9 mouse cellular contexts compared by ENCODE assay signal in the genomic region with DNA sequence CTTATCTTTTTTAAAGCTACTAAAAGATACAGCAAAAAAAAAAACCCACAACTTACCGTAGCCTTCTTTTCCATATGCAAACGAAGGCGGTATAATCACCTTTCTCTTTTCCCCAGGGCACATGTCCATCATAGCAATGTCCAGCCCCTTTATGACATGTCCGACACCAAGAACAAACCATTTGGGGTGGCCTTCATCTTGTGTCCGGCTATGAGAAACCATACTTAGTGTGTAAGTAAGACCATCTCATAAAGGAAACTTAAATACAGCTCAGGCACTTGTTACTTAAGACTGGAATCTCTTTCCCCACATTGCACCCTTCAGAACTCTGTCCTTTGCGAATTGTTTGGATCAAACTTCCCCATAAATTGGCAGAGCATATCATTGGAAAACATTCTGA. TPM values are rescaled to one million over a fixed set of nuclear protein-coding genes. Genes with fewer than 3 reads are reported as not detected.
DNase-seq lines count a peak whose midpoint lies in the region; ATAC-seq and TF ChIP-seq lines count a peak whose summit lies in the region.
"Had no signal": no experiment of that assay in that cellular context is flagged by ENCODE, and none has a peak within 500 bp of the region (broad histone marks: within the 10 kb centered on the region; RNA-seq: fewer than 3 reads in every experiment).

No protein-coding gene starts in this region.

- no peak for TF ChIP-seq CTCF in G1E (IDR thresholded peaks at IDR 0.05; ENCODE audit: low read depth, low read length)

- DNase-seq in heart, postnatal 14 days = no peak
- DNase-seq in G1E (ENCODE audit: low spot score) = no peak
- no peak for DNase-seq in thymus, postnatal 14 days
- DNase-seq in spleen, postnatal 14 days (ENCODE audit: low spot score in 2 of 2) = no peak
- DNase-seq: kidney, adult 11 months had no signal

- H3K4me2 ChIP-seq in heart, embryonic 11.5 days = peak overlapping the region; percentile 88
- H3K4me2 ChIP-seq in hindbrain, embryonic 12.5 days (replicated peaks) = peak overlapping the region; percentile 59

- H3K27me3 ChIP-seq in heart, embryonic 11.5 days (ENCODE audit: control insufficient read depth, insufficient read depth, low read length) = no peaks in the 10 kb centered on the region
- no peaks in the 10 kb centered on the region for H3K27me3 ChIP-seq in G1E (ENCODE audit: insufficient read depth, low read length)
- H3K27me3 ChIP-seq in hindbrain, embryonic 12.5 days = no peaks in the 10 kb centered on the region

- H3K4me1 ChIP-seq in heart, embryonic 11.5 days (ENCODE audit: control insufficient read depth, insufficient read depth, low read length) = peaks cover 12% of the 10 kb centered on the region
- H3K4me1 ChIP-seq in G1E (ENCODE audit: insufficient read depth, low read depth, low read length) = peaks cover 36% of the 10 kb centered on the region
- peaks cover 15% of the 10 kb centered on the region for H3K4me1 ChIP-seq in hindbrain, embryonic 12.5 days

- no peaks in the 10 kb centered on the region for H3K36me3 ChIP-seq in heart, embryonic 11.5 days (ENCODE audit: control insufficient read depth, insufficient read depth, low read length)
- H3K36me3 ChIP-seq in G1E (replicated peaks) = peaks cover 25% of the 10 kb centered on the region
- 0 out of 2 replicates have a peak, but pooled peaks cover 2% of the 10 kb centered on the region for H3K36me3 ChIP-seq in hindbrain, embryonic 12.5 days
- H3K36me3 ChIP-seq in macrophage (ENCODE audit: inconsistent target) = no peaks in the 10 kb centered on the region

- no peaks in the 10 kb centered on the region for H3K9me3 ChIP-seq in heart, embryonic 11.5 days (replicated peaks; ENCODE audit: control insufficient read depth, low read length)
- no peaks in the 10 kb centered on the region for H3K9me3 ChIP-seq in G1E (replicated peaks)
- no peaks in the 10 kb centered on the region for H3K9me3 ChIP-seq in hindbrain, embryonic 12.5 days (replicated peaks)

- H3K9ac ChIP-seq in heart, embryonic 11.5 days (ENCODE audit: low read depth, low read length) = no peak overlapping the region
- H3K9ac ChIP-seq in hindbrain, embryonic 12.5 days = peak overlapping the region; percentile 57; the same call in 1 of the 2 replicates

- peak overlapping the region; percentile 54; the same call in 1 of the 2 replicates for H3K4me3 ChIP-seq in heart, embryonic 11.5 days (ENCODE audit: low read depth, low read length)
- peak overlapping the region; percentile 70; the same call in 1 of the 2 replicates for H3K4me3 ChIP-seq in G1E (ENCODE audit: low read depth, low read length)
- peak overlapping the region; percentile 42 for H3K4me3 ChIP-seq in hindbrain, embryonic 12.5 days
- H3K4me3 ChIP-seq in macrophage (ENCODE audit: inconsistent target) = peak overlapping the region; percentile 40; the same call in 1 of the 2 replicates

- intact Hi-C loops in heart, postnatal 14 days (cut with DNase I) = loop anchor here (2.0 to 10.0 kb wide), 2 partner anchors 23 to 193 kb away; partner anchors contain the start of genes Pjvk and Prkra

- peaks cover 12% of the 10 kb centered on the region for H3K79me2 ChIP-seq in macrophage (ENCODE audit: inconsistent target)

- no peak for ATAC-seq in heart, embryonic 11.5 days (replicated peaks; ENCODE audit: insufficient number of reproducible peaks, low FRiP score, low TSS enrichment)
- no peak for ATAC-seq in G1E (ENCODE audit: extremely low read depth, insufficient number of reproducible peaks, low FRiP score, poor library complexity, severe bottlenecking)
- ATAC-seq in hindbrain, embryonic 12.5 days (ENCODE audit: low FRiP score) = no peak
- no peak for ATAC-seq in inflammation-experienced regulatory T-cells, adult 6 months

- no peak overlapping the region for H3K27ac ChIP-seq in heart, embryonic 11.5 days (ENCODE audit: low read depth, low read length)
- H3K27ac ChIP-seq in hindbrain, embryonic 12.5 days = no peak overlapping the region
- no peak overlapping the region for H3K27ac ChIP-seq in macrophage

- WGBS in heart, embryonic 11.5 days (ENCODE audit: insufficient replicate concordance) = 84% methylated on average over 6 of the region's 6 CpGs
- WGBS in hindbrain, embryonic 12.5 days = 85% methylated on average over 6 of the region's 6 CpGs
- WGBS in macrophage (ENCODE audit: missing documents) = 78% methylated on average over 6 of the region's 6 CpGs

RNA-seq across cellular contexts. Expression of gene Fkbp7, which starts 1.3 kb away (rescaled TPM):
- polyA plus RNA-seq in heart, embryonic 11.5 days (2014; fragmentation: Nextera tagmentation; extraction: Ambion mirVana) = 56.5 and 60.8 TPM in 2 replicates
- 10 to 100 TPM; 23.6 to 23.7 TPM for total RNA-seq in heart, postnatal 14 days (2021)
- total RNA-seq in G1E (2014; fragmentation: Nextera tagmentation) = 9.9 and 18.1 TPM in 2 replicates
- total RNA-seq in G1E (2017) = 3.1 and 5.3 TPM in 2 replicates
- polyA plus RNA-seq in G1E (2012) = 0.19 and 0.29 TPM in 2 replicates
- 32.6 and 34.9 TPM in 2 replicates for polyA plus RNA-seq in hindbrain, embryonic 12.5 days (2016; fragmentation: Nextera tagmentation; extraction: Ambion mirVana)
- 10 to 100 TPM in 1 of 26 experiments, 1 to 10 TPM in 13, not detected in 12; 1.3 to 21.1 (median 3.0) TPM for total RNA-seq in macrophage (2018; cell fraction: chromatin; rRNA removed)
- 1 to 10 TPM in 25 of 26 experiments, under 1 TPM in 1; 0.97 to 3.8 (median 2.0) TPM for total RNA-seq in macrophage (2018; cell fraction: cytosol; rRNA removed)
- total RNA-seq in macrophage (2018; cell fraction: nucleus; rRNA removed) = 1 to 10 TPM in 17 of 26 experiments, under 1 TPM in 4, not detected in 5; 0.75 to 4.8 (median 2.0) TPM
- polyA plus RNA-seq in macrophage (2018) = 4.1 to 7.0 TPM (median 6.1 TPM) in 3 replicates
- polyA plus RNA-seq in inflammation-experienced regulatory T-cells, adult 6 months (2017; shearing (Covaris generic)) = 1 to 10 TPM; 2.5 to 3.7 (median 2.7) TPM

RNA-seq across cellular contexts. Expression of gene Plekha3, which starts 3.4 kb away (rescaled TPM):
- polyA plus RNA-seq in heart, embryonic 11.5 days (2014; fragmentation: Nextera tagmentation; extraction: Ambion mirVana) = 9.9 and 11.5 TPM in 2 replicates
- 10 to 100 TPM; 19.2 to 19.7 TPM for total RNA-seq in heart, postnatal 14 days (2021)
- 28.8 and 30.5 TPM in 2 replicates for total RNA-seq in G1E (2014; fragmentation: Nextera tagmentation)
- total RNA-seq in G1E (2017) = 18.5 and 24.6 TPM in 2 replicates
- polyA plus RNA-seq in G1E (2012) = 2.7 and 3.3 TPM in 2 replicates
- polyA plus RNA-seq in hindbrain, embryonic 12.5 days (2016; fragmentation: Nextera tagmentation; extraction: Ambion mirVana) = 16.8 and 18.7 TPM in 2 replicates
- total RNA-seq in macrophage (2018; cell fraction: chromatin; rRNA removed) = 10 to 100 TPM; 15.5 to 56.0 (median 32.1) TPM
- total RNA-seq in macrophage (2018; cell fraction: cytosol; rRNA removed) = 10 to 100 TPM; 18.1 to 27.1 (median 23.0) TPM
- total RNA-seq in macrophage (2018; cell fraction: nucleus; rRNA removed) = 10 to 100 TPM; 11.6 to 49.3 (median 20.3) TPM
- polyA plus RNA-seq in macrophage (2018) = 15.9 to 37.6 TPM (median 24.8 TPM) in 3 replicates
- polyA plus RNA-seq in inflammation-experienced regulatory T-cells, adult 6 months (2017; shearing (Covaris generic)) = 10 to 100 TPM; 10.3 to 15.8 (median 12.0) TPM

RNA-seq across cellular contexts. Expression of gene Pjvk, which starts 23.4 kb away (rescaled TPM):
- 0.19 TPM in 1 of 2 replicates, not detected in the other for polyA plus RNA-seq in heart, embryonic 11.5 days (2014; fragmentation: Nextera tagmentation; extraction: Ambion mirVana)
- total RNA-seq in heart, postnatal 14 days (2021) = under 1 TPM in 1 of 2 experiments, not detected in 1; 0.27 TPM
- total RNA-seq in G1E (2014; fragmentation: Nextera tagmentation) = not detected in 2 replicates
- 0.27 TPM in 1 of 2 replicates, not detected in the other for total RNA-seq in G1E (2017)
- not detected in 2 replicates for polyA plus RNA-seq in G1E (2012)
- polyA plus RNA-seq in hindbrain, embryonic 12.5 days (2016; fragmentation: Nextera tagmentation; extraction: Ambion mirVana) = 0.51 and 0.52 TPM in 2 replicates
- total RNA-seq in macrophage (2018; cell fraction: chromatin; rRNA removed) = 1 to 10 TPM in 1 of 26 experiments, under 1 TPM in 3, not detected in 22; 0.57 to 2.0 (median 0.61) TPM
- total RNA-seq in macrophage (2018; cell fraction: cytosol; rRNA removed) = under 1 TPM in 16 of 26 experiments, not detected in 10; 0.09 to 0.42 (median 0.19) TPM
- total RNA-seq in macrophage (2018; cell fraction: nucleus; rRNA removed) = under 1 TPM in 7 of 26 experiments, not detected in 19; 0.47 to 0.96 (median 0.56) TPM
- polyA plus RNA-seq in macrophage (2018) = 0.33 TPM in 1 of 3 replicates, not detected in the others
- not detected for polyA plus RNA-seq in inflammation-experienced regulatory T-cells, adult 6 months (2017; shearing (Covaris generic))

RNA-seq across cellular contexts. Expression of gene Prkra, which starts 23.8 kb away (rescaled TPM):
- polyA plus RNA-seq in heart, embryonic 11.5 days (2014; fragmentation: Nextera tagmentation; extraction: Ambion mirVana) = 41.1 and 42.0 TPM in 2 replicates
- 10 to 100 TPM; 16.0 to 16.9 TPM for total RNA-seq in heart, postnatal 14 days (2021)
- total RNA-seq in G1E (2014; fragmentation: Nextera tagmentation) = 18.6 and 24.2 TPM in 2 replicates
- total RNA-seq in G1E (2017) = 21.3 and 23.1 TPM in 2 replicates
- polyA plus RNA-seq in G1E (2012) = 7.4 and 9.6 TPM in 2 replicates
- polyA plus RNA-seq in hindbrain, embryonic 12.5 days (2016; fragmentation: Nextera tagmentation; extraction: Ambion mirVana) = 96.4 and 97.1 TPM in 2 replicates
- 10 to 100 TPM in 24 of 26 experiments, 1 to 10 TPM in 2; 5.9 to 56.0 (median 27.6) TPM for total RNA-seq in macrophage (2018; cell fraction: chromatin; rRNA removed)
- 10 to 100 TPM; 16.2 to 29.4 (median 21.3) TPM for total RNA-seq in macrophage (2018; cell fraction: cytosol; rRNA removed)
- total RNA-seq in macrophage (2018; cell fraction: nucleus; rRNA removed) = 10 to 100 TPM in 21 of 26 experiments, 1 to 10 TPM in 5; 6.8 to 47.1 (median 21.3) TPM
- 25.1 to 25.9 TPM (median 25.2 TPM) in 3 replicates for polyA plus RNA-seq in macrophage (2018)
- 10 to 100 TPM; 10.6 to 12.0 (median 11.5) TPM for polyA plus RNA-seq in inflammation-experienced regulatory T-cells, adult 6 months (2017; shearing (Covaris generic))
